15 mouse cellular contexts compared by ENCODE assay signal in genomic region chr7:87587976-87588375, GRCm38 (mm10). TPM values are rescaled to one million over a fixed set of nuclear protein-coding genes. Genes with fewer than 3 reads are reported as not detected.
DNase-seq lines count a peak whose midpoint lies in the region; ATAC-seq and TF ChIP-seq lines count a peak whose summit lies in the region.
"Had no signal": no experiment of that assay in that cellular context is flagged by ENCODE, and none has a peak within 500 bp of the region (broad histone marks: within the 10 kb centered on the region; RNA-seq: fewer than 3 reads in every experiment).

No protein-coding gene starts in this region.

- no peak overlapping the region for H3K4me3 ChIP-seq in limb, embryonic 14.5 days (replicated peaks; ENCODE audit: low read length)
- no peak overlapping the region for H3K4me3 ChIP-seq in limb, embryonic 10.5 days
- no peak overlapping the region for H3K4me3 ChIP-seq in ES-E14 (ENCODE audit: insufficient read depth in 1 of 2, low read depth in 1 of 2, low read length in 2 of 2, poor library complexity in 1 of 2, severe bottlenecking in 1 of 2)
- H3K4me3 ChIP-seq in midbrain, postnatal 0 days (ENCODE audit: low read depth, low read length): peak overlapping the region; percentile 47
- H3K4me3 ChIP-seq: embryonic facial prominence, embryonic 13.5 days; lung, embryonic 15.5 days had no signal

- ATAC-seq in limb, embryonic 14.5 days (ENCODE audit: low FRiP score, low read depth): no peak
- ATAC-seq in midbrain, postnatal 0 days (ENCODE audit: low FRiP score): no peak
- ATAC-seq in erythroid progenitor cell, adult 5-6 weeks (replicated peaks; ENCODE audit: low FRiP score, poor library complexity, severe bottlenecking): no peak

- no peaks in the 10 kb centered on the region for H3K36me3 ChIP-seq in limb, embryonic 14.5 days (ENCODE audit: control insufficient read depth, insufficient read depth, low read length)
- no peaks in the 10 kb centered on the region for H3K36me3 ChIP-seq in limb, embryonic 10.5 days
- H3K36me3 ChIP-seq in ES-E14 (ENCODE audit: control insufficient read depth, insufficient read depth, low read length, poor library complexity, severe bottlenecking): no peaks in the 10 kb centered on the region
- no peaks in the 10 kb centered on the region for H3K36me3 ChIP-seq in midbrain, postnatal 0 days (ENCODE audit: insufficient read depth, low read length)
- H3K36me3 ChIP-seq: embryonic facial prominence, embryonic 13.5 days; G1E; lung, embryonic 15.5 days had no signal

- TF ChIP-seq POLR2A in limb, embryonic 14.5 days (IDR thresholded peaks at IDR 0.05; ENCODE audit: borderline replicate concordance, extremely low read depth, insufficient read depth, insufficient read length): no peak

- WGBS in limb, embryonic 14.5 days: 29% methylated on average over 1 of the region's 1 CpGs
- WGBS in limb, embryonic 10.5 days: 47% methylated on average over 1 of the region's 1 CpGs
- 27% methylated on average over 1 of the region's 1 CpGs for WGBS in midbrain, postnatal 0 days

- H3K4me1 ChIP-seq in limb, embryonic 14.5 days (ENCODE audit: control insufficient read depth, insufficient read depth, low read length): no peaks in the 10 kb centered on the region
- H3K4me1 ChIP-seq in limb, embryonic 10.5 days: peaks cover 5% of the 10 kb centered on the region
- no peaks in the 10 kb centered on the region for H3K4me1 ChIP-seq in ES-E14 (ENCODE audit: control insufficient read depth in 2 of 2, insufficient read depth in 2 of 2, low read length in 2 of 2, poor library complexity in 1 of 2)
- no peaks in the 10 kb centered on the region for H3K4me1 ChIP-seq in midbrain, postnatal 0 days (ENCODE audit: insufficient read depth, low read length)
- H3K4me1 ChIP-seq: embryonic facial prominence, embryonic 13.5 days had no signal

- peak; percentile 50 for DNase-seq in limb, embryonic 14.5 days (ENCODE audit: low spot score)
- DNase-seq in limb, embryonic 10.5 days (ENCODE audit: low spot score): no peak
- DNase-seq in ES-E14 (ENCODE audit: low read depth, low spot score) (peak; percentile 16), ZHBTc4 (ENCODE audit: low read depth, low spot score) (peak; percentile 37)
- DNase-seq in midbrain, postnatal 0 days (ENCODE audit: low spot score): no peak
- DNase-seq in thymus, postnatal 0 days (ENCODE audit: low spot score): no peak
- DNase-seq: adrenal gland, postnatal 10 days; heart, adult 11 months; heart, postnatal 14 days; kidney, adult 18-20 months; layer of hippocampus, adult 9-11 months had no signal

- in situ Hi-C loops in ES-E14 (cut with MboI; ENCODE audit: low sequenced_read_pairs in 2 of 2, unreplicated experiment in 2 of 2): no loop called here

- no peak for TF ChIP-seq CTCF in midbrain, postnatal 0 days (IDR thresholded peaks at IDR 0.05)

- no peaks in the 10 kb centered on the region for H3K9me3 ChIP-seq in limb, embryonic 14.5 days (ENCODE audit: control insufficient read depth, low read length)
- no peaks in the 10 kb centered on the region for H3K9me3 ChIP-seq in limb, embryonic 10.5 days (replicated peaks)
- no peaks in the 10 kb centered on the region for H3K9me3 ChIP-seq in ES-E14 (ENCODE audit: control insufficient read depth, insufficient read depth, low read depth, low read length)
- no peaks in the 10 kb centered on the region for H3K9me3 ChIP-seq in midbrain, postnatal 0 days (ENCODE audit: low read length)
- H3K9me3 ChIP-seq: embryonic facial prominence, embryonic 13.5 days; lung, embryonic 15.5 days had no signal

- no peak overlapping the region for H3K9ac ChIP-seq in limb, embryonic 14.5 days (ENCODE audit: low read depth, low read length, severe bottlenecking)
- H3K9ac ChIP-seq in ES-E14 (ENCODE audit: insufficient read depth, low read depth, low read length, poor library complexity, severe bottlenecking): no peak overlapping the region
- no peak overlapping the region for H3K9ac ChIP-seq in midbrain, postnatal 0 days (replicated peaks; ENCODE audit: low read length, poor library complexity, severe bottlenecking)
- H3K9ac ChIP-seq: embryonic facial prominence, embryonic 13.5 days; lung, embryonic 15.5 days had no signal

- no peak overlapping the region for H3K4me2 ChIP-seq in limb, embryonic 14.5 days (replicated peaks; ENCODE audit: low read depth, low read length, severe bottlenecking)
- H3K4me2 ChIP-seq in midbrain, postnatal 0 days (ENCODE audit: low read depth, low read length, poor library complexity, severe bottlenecking): peak overlapping the region; percentile 67
- H3K4me2 ChIP-seq: embryonic facial prominence, embryonic 13.5 days; lung, embryonic 15.5 days had no signal

- H3K27ac ChIP-seq in limb, embryonic 14.5 days (replicated peaks; ENCODE audit: low read depth, low read length): no peak overlapping the region
- no peak overlapping the region for H3K27ac ChIP-seq in limb, embryonic 10.5 days
- no peak overlapping the region for H3K27ac ChIP-seq in ES-E14 (ENCODE audit: insufficient read depth, low read depth, low read length, poor library complexity, severe bottlenecking)
- no peak overlapping the region for H3K27ac ChIP-seq in midbrain, postnatal 0 days (ENCODE audit: low read depth, low read length)
- H3K27ac ChIP-seq: embryonic facial prominence, embryonic 13.5 days; lung, embryonic 15.5 days had no signal

- H3K27me3 ChIP-seq in limb, embryonic 14.5 days (ENCODE audit: control insufficient read depth, insufficient read depth, low read length): peaks cover 7% of the 10 kb centered on the region
- H3K27me3 ChIP-seq in limb, embryonic 10.5 days (ENCODE audit: low read depth, poor library complexity, severe bottlenecking): peaks cover 39% of the 10 kb centered on the region
- H3K27me3 ChIP-seq in midbrain, postnatal 0 days (ENCODE audit: insufficient read depth, low read length): no peaks in the 10 kb centered on the region

TF ChIP-seq in ES-E14, 5 proteins besides CTCF, POLR2A, EP300 and RAD21:
- no peak for TF ChIP-seq HCFC1 (IDR thresholded peaks at IDR 0.05; ENCODE audit: borderline replicate concordance, insufficient read depth, low read length)
- no peak for TF ChIP-seq ZNF384 (IDR thresholded peaks at IDR 0.05; ENCODE audit: low read depth, low read length)
- no peak for TF ChIP-seq MAFK (IDR thresholded peaks at IDR 0.05; ENCODE audit: insufficient read depth, low read depth, low read length)
- no peak for TF ChIP-seq CHD2 (IDR thresholded peaks at IDR 0.05; ENCODE audit: low read depth, low read length)
- no peak for TF ChIP-seq ZC3H11A (IDR thresholded peaks at IDR 0.05; ENCODE audit: borderline replicate concordance, low read depth, low read length)

RNA-seq across cellular contexts. Expression of gene Grm5, which starts 4.0 kb away (rescaled TPM):
- polyA plus RNA-seq in limb, embryonic 14.5 days (2012; rRNA removed): 0.01 and 0.04 TPM in 2 replicates
- 0.08 TPM in 1 of 2 replicates, not detected in the other for polyA plus RNA-seq in limb, embryonic 14.5 days (2014; fragmentation: Nextera tagmentation; extraction: Ambion mirVana)
- not detected in 2 replicates for polyA plus RNA-seq in limb, embryonic 10.5 days (2016; fragmentation: Nextera tagmentation; extraction: Ambion mirVana)
- 0.05 and 0.09 TPM in 2 replicates for total RNA-seq in ES-E14 (2012; rRNA removed)
- total RNA-seq in midbrain, postnatal 0 days (2014; rRNA removed): 237 and 275 TPM in 2 replicates
- 63.6 and 73.6 TPM in 2 replicates for polyA plus RNA-seq in midbrain, postnatal 0 days (2015; fragmentation: Nextera tagmentation; extraction: Ambion mirVana)
- polyA plus RNA-seq in thymus, postnatal 0 days (2015; fragmentation: Nextera tagmentation; extraction: Ambion mirVana): 0.01 and 0.03 TPM in 2 replicates
- not detected in 2 replicates for total RNA-seq in erythroid progenitor cell, adult 5-6 weeks (2015; ENCODE audit: low replicate concordance)
- total RNA-seq in erythroid progenitor cell, adult 5-6 weeks (2017; ENCODE audit: low replicate concordance): not detected in 2 replicates
- total RNA-seq: heart, postnatal 14 days had no signal
- polyA plus RNA-seq: G1E had no signal

Comparison
In these comparisons a context has a peak if more than half of its experiments do, and no peak if none do; other contexts are left out.
1. DNase-seq: peak in limb, embryonic 14.5 days (single experiment), ES-E14 (single experiment) and ZHBTc4 (single experiment); none in limb, embryonic 10.5 days (single experiment), midbrain, postnatal 0 days (single experiment) and thymus, postnatal 0 days (single experiment).
2. RNA of gene Grm5, which starts 4.0 kb away (polyA plus RNA-seq): 63.6 to 73.6 TPM in midbrain, postnatal 0 days; 0.01 to 0.03 TPM in thymus, postnatal 0 days, 0.01 to 0.08 TPM in limb, embryonic 14.5 days and not detected in limb, embryonic 10.5 days; every median in the first group is over 10 times any median in the second.